Mouse (Mus musculus) erythroid progenitor cell, adult 5-6 weeks (primary cell): ENCODE results near the gene Moxd1. TPM values are rescaled to one million over a fixed set of nuclear protein-coding genes. Genes with fewer than 3 reads are reported as not detected.

ENCODE experiments used
- ATAC-seq: replicated peaks from 2 replicates; pipeline ENCODE4 v1.8.0; 2016; ENCODE audit warnings: moderate number of reproducible peaks, mild to moderate bottlenecking, moderate TSS enrichment, inconsistent platforms; ENCODE audit not compliant: poor library complexity, low FRiP score, severe bottlenecking
- total RNA-seq, 2 experiments: library from RNA; stranded (forward) in 1 of 2; stranded (reverse) in 1 of 2; fragments of 150-400 nt in 1 of 2; fragments of 186-747, 209-891 nt in 1 of 2; gene quantifications; 2 replicates each; pipeline versions ENCODE4 v1.2.3 to v1.2.4; 2015 to 2017; ENCODE audit warnings: low replicate concordance in 2 of 2

Gene Moxd1
- not detected in 2 replicates for total RNA-seq (2015; ENCODE audit: low replicate concordance)
- total RNA-seq (2017; ENCODE audit: low replicate concordance), result not detected in 2 replicates

DNA sequence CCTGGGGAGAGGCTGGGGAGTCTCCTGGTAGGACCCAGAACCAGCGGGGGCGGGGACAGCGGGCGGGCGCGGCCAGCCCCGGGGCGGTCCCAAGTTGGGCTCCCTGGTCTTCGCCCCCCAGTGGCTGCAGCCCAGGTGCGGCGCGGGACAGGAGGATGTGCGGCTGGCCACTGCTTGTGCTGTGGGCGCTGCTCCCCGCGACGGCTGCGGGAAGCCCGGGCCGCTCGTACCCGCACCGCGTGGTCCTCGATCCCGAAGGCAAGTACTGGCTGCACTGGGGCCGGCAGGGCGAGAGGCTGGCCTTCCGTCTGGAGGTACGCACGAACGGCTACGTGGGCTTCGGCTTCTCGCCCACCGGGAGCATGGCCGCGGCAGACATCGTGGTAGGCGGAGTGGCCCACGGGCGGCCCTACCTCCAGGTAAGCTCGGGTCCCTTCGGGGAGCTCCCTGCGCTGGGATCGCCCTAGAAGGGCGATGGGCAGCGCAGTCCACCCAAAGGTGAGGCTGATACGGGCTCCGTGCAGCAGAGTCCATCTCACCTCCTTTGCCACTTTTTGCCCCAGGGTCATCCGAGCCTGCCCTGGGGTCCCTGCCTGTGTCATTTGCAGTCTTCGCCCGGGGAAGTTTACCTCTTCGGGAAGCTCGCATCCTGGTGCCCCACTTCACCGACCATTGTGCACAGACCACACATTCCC lies at the start of gene Moxd1:
TSS of gene Moxd1 (plus strand) at position 69 of the 695 bp plus-strand sequence.
- no peak; the same call in 1 of the 2 replicates for ATAC-seq

DNA sequence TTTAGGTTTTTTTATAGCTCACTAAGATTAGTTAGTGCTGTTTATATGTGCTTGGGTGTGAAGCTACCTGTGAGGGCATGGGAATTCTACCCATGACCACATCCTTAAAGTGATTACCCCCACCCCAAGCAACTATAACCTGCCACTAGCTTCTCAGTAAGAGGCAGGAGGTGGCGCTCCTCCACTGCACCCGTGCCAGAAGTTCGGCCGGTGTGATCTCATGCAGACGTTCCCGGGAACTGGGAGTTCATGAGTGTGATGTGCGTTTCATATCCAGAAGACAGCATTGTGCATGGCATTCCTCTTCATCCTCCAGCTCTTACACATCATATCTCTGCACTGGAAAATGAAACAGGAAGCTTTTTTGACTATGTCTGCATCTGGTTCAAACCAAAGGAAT lies 32.9 kb upstream of the Moxd1 start:
- no peak for ATAC-seq

DNA sequence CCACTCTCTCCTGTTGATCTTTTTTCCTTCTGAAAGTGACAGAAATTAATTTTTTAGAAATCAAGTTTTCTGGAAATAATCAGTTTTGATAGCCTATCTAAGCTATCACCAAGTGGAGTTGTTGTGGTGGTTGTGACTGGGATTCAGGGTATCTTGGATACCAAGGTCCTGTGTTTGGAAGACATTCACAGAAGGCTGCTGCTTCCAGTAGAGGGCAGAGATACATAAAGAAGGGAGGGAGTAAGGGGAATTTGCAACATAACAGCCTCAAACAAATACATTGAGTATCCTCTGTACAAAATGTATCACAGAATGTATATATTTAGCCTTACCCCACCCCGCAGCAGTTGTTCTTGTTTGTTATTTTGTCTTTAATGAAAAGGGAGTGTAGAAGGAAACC lies 31.3 kb upstream of the Moxd1 start:
- ATAC-seq, result no peak

DNA sequence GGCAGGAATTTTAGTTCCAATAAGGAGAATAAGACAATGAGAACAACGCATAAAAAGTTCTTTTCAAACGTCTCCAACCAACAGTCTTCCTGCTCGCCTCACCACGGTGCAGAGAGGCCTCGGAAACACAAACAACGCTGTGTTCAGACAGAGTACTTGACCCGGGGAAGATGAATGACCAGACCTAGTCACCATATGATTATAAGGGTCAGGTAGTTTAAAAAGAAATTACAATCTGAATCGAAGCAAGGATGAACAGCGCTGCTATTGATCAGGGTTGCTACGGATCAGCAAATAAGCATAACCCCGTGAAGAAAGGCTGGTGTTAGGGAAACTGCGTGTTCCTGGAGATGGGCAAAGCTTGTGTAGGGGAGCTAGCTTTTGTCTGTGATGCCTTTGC lies 24.0 kb upstream of the Moxd1 start:
- ATAC-seq, result no peak

DNA sequence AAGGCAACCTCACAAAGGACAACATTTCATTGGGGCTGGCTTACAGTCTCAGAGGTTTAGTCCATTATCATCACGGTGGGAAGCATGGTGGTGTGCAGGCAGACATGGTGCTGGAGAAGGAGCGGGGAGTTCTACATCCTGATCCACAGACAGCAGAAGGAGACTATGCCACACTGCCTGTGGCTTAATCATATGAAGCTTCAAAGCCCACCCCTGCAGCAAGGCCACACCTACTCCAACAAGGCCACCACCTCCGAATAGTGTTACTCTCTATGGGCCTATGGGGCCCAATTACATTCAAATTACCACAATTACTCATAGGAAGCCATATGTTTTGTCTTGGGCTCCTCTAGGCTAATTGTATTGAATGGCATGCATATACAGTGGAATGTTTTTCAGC lies 23.2 kb upstream of the Moxd1 start:
- ATAC-seq, result no peak

DNA sequence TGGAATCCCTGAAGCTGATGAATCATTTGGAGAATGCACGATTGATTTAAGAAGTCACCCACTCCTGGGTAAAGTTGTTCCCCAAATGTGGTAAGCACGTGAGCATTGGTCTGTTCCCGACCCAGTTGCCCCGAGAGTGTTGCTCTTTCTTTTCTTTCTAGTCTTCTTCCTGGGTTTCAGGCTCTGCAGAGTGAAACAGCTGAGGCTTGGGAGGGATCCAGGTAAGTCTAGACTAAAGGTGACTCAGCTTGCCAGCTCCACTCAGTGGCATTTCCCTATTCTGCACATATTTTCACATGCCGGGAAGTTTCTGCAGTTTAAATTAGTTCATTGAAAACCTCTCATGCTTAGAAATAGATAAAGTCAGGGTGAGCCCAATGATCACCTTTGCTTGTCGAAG lies 13.2 kb upstream of the Moxd1 start:
- no peak for ATAC-seq

DNA sequence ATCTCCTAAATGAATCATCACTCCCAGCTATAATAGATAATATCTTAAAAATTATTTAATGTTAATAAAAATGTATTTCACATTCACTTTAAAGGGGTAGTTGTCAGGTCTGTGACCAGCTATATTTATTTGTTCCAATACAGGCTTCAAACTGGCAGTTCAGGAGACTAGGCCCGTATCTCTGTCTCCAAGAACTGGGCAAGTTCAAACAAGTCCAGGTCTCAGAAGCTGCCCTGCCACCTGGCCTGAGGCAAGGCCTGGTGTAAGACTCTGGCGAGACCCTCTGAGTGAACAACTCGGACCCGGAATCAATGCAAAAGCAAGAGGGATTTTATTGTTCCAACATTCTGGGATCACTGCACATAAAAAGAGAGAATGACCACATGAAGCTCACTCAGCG lies 10.0 kb upstream of the Moxd1 start:
- no peak for ATAC-seq

DNA sequence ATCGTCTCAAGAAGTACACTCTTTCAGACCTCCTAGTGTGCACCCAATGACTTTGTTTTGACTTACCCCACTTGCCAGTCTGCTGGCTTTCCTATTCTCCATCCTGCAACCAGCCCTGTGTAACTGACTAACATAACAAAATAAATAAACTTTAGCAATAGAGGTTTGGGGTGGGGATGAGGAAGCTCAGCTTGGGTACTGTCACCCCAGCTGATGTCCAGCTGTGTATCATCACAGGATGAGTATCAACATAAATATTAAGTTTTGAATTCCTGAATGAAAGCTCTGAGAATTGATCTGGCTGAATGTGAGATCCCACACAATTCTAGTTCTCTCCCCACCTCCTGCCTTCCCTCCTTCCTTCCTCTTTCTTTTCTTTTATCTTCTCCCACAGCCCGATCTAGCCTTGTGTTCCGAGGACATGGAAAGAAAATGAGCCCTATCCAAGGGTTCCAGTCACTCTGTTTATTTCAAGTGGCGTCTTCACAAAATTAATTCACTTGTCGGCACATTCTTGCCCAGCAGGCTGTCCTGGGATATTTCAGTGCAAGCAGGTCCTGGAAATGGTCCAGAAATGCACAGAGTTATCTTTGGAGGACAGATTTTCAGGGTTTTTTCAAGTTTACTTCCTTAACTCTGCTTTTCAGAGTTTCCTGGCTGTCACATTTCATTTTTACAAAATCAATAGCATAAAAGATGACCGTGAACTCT lies 5.6 kb upstream of the Moxd1 start:
- ATAC-seq, result no peak

DNA sequence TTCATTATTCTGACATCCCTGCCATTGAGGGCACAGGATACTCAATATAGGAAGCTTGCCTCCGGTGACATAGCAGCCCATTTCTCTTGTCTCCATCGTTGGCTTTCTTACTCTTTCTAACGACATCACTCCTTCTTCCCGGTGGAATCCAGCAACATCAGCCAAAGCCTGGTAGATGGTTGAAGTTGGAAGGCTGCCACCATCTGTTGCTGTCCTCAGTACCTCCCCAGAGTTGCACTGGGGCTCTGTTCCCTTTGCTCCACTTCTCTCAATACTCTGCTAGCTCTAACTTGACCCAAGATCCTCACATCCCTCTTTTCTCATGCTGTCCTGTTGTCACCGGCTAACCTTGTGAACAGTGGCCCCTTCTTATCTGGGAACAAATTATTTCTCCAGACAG lies 2.4 kb upstream of the Moxd1 start:
- no peak for ATAC-seq

DNA sequence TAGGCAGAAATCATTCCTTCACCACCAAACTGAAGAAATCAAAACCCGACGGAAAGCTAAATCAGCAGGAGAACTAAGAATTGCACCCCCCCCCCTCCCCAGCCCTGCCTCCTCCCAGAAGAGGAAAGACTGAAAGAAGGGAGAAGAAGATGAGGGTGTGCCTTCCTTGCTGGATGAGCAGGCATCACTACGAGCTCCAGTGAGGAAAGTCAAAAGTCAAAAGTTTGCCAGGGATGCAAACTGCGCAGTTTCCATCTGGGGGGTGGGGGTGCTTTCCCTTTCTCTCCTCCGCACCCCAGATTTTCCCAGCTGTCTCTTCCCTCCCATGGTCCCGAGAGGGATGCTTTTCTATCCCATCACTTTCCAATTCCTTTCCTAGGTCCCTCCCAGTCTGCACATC lies 406 bp upstream of the Moxd1 start:
- ATAC-seq, result no peak

DNA sequence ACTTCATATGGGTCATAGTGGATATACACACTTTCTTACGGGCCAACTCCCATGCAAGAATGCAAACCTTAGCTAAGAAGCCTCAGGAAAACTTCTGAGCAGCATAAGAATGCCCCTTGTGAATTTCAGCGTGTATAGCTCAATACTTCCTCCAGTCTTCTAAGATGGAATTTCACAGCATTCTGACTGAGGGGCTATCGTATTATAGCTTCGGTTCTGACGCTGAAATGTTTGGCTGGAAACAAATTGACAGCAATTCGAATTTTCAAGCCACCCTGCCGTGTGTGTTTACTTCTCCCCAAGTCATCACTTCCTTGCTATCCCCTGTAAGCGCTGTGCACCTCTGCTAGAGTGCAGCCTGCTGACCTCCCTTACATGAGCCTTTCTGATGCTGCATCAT lies 1.3 kb downstream of the Moxd1 start:
- ATAC-seq, result no peak

DNA sequence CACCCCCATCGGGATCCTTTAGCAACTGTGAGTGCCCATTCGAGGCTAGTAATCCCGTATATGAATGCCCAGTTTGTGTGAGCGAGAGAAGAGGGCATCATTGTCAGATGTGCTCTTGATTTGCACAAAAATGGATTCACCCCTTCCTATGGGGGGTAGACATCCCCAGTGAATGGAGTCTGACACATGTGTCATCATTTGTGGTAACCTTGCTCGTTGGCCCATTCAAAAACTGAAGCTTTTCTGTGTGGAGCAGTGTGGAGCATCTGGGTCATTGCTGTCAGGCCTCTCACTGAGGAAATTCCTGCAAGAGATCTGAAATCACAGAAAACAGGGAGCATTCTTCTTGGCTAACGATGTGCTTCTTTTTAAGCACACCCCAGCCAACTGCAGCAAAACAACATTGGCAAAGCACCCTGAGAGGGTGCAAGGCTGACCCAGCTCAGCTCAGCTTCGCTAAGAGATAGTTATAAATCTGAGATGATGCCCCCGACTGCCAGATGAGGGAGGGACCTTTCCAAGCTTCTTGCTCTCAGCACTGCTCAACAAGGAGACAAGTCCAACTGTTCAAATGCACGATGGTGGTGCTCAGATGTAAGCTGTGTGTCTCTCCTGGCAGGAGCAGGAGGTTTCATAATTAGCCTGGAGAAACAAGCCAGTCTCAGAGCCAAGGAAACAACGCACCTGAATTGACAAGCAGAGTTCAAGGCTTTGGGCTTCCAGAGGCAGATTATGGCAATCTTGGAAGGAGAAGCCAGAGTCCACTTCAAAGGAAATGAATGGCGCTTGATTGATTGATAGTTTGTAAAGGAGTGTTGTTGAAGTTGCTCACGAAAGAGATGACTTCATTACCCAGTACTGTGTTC lies 5.2 kb downstream of the Moxd1 start:
- no peak for ATAC-seq

DNA sequence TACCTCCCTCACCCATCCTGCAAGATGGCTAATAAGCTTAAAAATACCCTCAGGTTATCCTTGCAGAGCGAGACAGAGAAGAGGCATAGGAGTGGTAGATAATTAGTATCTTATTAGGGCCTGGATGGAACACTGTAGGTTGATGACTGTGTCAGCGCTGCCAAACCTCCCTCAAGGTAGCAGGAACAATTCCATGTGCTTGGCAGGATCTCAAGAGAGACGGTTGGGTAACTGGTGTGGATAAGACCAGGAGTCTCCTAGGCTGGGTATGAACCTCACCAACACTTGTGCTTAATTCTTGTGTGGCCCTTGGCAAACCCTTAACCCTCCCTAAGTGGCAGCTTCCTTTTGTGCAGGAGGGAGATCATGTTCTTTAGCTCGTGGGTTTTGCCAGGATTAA lies 9.0 kb downstream of the Moxd1 start:
- no peak for ATAC-seq

DNA sequence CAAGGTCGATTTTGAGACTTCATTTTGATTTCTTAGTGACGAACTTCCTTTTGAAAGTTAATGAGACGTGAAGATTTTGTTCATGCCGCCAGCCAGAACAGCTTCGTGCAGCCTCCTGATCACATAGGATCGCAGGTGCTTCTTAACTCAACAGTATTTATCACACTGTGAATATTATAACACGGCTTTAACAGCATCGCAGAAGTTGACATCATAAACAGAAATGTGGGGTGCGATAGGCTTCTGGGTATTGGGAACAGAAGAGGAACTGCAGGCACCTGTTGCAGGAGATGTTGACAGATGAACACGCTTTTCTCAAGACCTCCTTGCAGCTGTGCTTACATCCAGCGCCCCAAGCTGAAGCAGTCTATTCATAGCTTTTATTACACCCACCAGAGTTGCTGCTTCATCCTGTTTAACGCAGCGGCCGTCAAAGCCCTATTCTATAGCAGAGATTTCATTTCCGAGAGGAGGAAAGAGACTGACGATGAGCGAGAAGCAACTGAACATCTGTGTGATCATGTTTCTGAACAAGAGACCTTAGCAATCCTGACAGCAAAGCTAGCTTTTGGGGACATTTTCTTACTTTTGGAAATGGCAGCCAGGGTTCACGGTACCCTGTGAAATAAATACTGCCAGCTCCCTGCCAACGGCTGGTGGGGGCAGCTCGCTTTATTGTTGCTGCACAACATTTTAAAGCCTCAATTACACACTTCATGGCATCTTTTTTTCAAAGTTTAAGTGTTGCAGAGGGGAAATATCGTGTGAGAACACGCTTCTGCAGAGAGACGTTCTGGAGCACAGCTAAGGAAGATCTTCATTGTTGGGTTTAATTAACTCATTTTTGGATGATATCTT lies 12.3 kb downstream of the Moxd1 start:
- no peak for ATAC-seq

DNA sequence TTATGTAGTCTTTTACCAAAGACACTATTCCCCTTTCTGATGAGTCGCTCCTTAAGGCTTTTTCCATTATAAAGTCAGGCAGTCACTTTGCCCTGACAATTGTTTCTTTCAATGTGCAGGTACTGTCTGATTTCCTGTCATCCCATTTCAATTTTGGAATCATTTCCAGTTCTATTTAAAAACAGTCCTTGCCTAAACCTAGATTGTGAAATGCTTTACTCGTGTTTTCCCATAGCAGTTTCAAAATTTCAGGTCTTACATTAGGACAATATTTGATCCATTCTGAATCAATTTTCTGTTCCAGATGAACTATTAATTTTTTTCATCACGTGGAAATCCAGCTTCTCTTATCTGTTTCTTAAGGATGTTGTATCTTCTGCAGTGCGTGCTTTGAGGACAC lies 23.5 kb downstream of the Moxd1 start:
- no peak for ATAC-seq

DNA sequence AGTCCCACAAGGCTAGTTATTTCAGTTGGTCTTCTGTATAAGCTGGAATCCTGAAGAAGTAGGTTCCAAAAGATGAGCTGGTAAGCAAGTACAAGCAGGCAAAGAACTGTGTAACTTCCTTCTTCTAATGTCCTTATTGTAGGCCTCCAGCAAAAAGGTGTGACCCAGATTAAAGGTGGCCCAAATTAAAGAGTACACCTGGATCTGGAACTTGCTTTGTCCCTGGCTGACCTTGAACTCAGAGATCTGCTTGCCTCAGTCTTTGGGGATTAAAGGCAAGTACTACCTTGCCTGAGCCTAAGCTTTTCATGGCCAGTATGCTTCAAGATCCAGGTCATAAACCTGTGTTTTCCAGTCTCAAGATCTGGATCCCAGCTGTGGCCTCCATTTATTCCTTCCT lies 24.8 kb downstream of the Moxd1 start:
- no peak for ATAC-seq

DNA sequence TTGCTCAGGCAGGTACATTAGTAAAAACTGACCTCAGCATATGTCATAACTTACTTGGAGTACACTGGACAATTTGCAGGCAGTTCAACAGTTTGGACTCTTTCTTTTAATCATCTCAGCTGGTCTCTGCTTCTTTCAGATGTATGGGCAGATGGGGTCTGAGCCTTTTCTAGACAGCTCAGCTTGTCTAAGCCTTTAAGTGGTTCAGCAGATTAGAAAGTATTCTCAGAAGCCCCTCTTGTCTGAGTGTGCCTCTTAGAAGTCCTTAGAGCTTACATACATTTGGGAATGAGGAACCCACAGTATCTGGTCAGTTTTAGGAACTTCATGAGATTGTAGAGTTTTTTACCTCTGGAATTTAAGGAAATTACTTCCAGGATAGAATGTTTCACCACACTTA lies 28.3 kb downstream of the Moxd1 start:
- ATAC-seq, result no peak

DNA sequence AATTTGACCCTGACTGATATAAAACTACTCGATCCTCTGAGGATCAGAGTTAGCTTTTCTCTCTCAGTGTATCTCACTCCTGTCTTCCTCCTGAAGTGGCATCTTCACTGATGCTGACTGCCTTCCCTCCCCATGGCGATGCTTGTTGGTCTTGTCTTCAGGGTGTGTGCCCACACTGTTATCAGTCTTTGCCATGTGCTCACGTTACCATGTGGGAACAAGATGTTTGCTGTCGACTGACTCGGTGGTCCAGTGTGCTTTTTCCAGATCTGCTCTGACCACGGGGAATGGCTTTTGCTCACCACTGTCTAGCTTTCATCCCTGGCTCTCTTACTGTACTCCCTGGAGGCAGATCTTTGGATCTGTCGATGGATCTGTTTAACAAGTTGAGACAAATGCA lies 34.8 kb downstream of the Moxd1 start:
- no peak for ATAC-seq

DNA sequence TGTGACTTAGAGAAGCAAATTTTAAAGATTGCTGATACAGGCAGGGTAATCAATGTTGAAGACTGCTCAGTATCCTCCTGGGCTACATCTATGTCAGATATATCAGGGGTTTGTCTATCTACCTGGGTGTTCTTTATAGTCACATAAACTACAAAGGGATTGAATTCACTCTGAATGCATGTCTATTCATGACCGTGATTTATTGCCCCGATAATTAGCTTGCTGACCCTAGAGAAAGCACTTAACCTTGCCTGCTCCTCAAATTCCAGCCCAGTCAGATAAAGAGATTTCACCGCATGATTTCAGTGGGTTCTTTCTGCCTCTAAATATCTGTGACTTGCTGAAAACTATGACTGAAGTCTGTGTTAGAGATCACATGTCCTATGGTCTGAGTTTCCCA lies 35.6 kb downstream of the Moxd1 start:
- ATAC-seq, result no peak
